Mouse (Mus musculus) intestine, postnatal 0 days (tissue): Measurements from ENCODE around the gene Ccl22. TPM values are rescaled to one million over a fixed set of nuclear protein-coding genes. Genes with fewer than 3 reads are reported as not detected.

Experiments
- ATAC-seq: fragments of 200-750 bp; cut with Nextera tagmentation; 2 replicates; pipeline ENCODE4 v1.8.0; 2017; ENCODE audit warnings: mild to moderate bottlenecking, moderate TSS enrichment, moderate library complexity
- H3K27ac ChIP-seq: fragments of 300-500 bp; sonication (generic); 2 replicates; pipeline ENCODE4 v1.5.1; 2014; ENCODE audit warnings: mild to moderate bottlenecking, low read depth, low read length, moderate library complexity
- H3K27me3 ChIP-seq: fragments of 300-500 bp; sonication (generic); replicated peaks from 2 replicates; pipeline ENCODE4 v1.6.1; 2014; ENCODE audit warnings: low read length, mixed read lengths; ENCODE audit not compliant: control insufficient read depth, insufficient read depth
- H3K36me3 ChIP-seq: fragments of 300-500 bp; sonication (generic); 2 replicates; pipeline ENCODE4 v1.6.1; 2014; ENCODE audit warnings: mild to moderate bottlenecking, moderate library complexity; ENCODE audit not compliant: control insufficient read depth, insufficient read depth
- H3K4me1 ChIP-seq: fragments of 300-500 bp; sonication (generic); replicated peaks from 2 replicates; pipeline ENCODE4 v1.6.1; 2014; ENCODE audit warnings: antibody characterized with exemption, low read length, mixed read lengths; ENCODE audit not compliant: control insufficient read depth, insufficient read depth
- H3K4me2 ChIP-seq: fragments of 300-500 bp; sonication (generic); replicated peaks from 2 replicates; pipeline ENCODE4 v1.6.1; 2014; ENCODE audit warnings: low read depth, mild to moderate bottlenecking, moderate library complexity
- H3K4me3 ChIP-seq: fragments of 300-500 bp; sonication (generic); 2 replicates; pipeline ENCODE4 v1.5.1; 2014; ENCODE audit warnings: low read depth, low read length
- H3K9ac ChIP-seq: fragments of 300-500 bp; sonication (generic); 2 replicates; pipeline ENCODE4 v1.6.1; 2014; ENCODE audit warnings: mild to moderate bottlenecking, low read depth, low read length
- H3K9me3 ChIP-seq: fragments of 300-500 bp; sonication (generic); 2 replicates; pipeline ENCODE4 v1.6.1; 2016; ENCODE audit warnings: mixed run types; ENCODE audit not compliant: control insufficient read depth
- CTCF ChIP-seq: sonication (generic); IDR thresholded peaks from 2 replicates; pipeline ENCODE4 v1.5.1; 2016; ENCODE audit warnings: low read depth, mild to moderate bottlenecking, control low read depth, antibody characterized with exemption, moderate library complexity
- WGBS: fragments of 180-500 bp; shearing (Covaris S2); extraction: QIAGEN DNeasy Blood & Tissue Kit; methylation state at CpG from one replicate; pipeline ENCODE4 v1.1.7; 2014; 5-methylcytosine and 5-hydroxymethylcytosine counted together
- polyA plus RNA-seq: library from polyadenylated mRNA; unstranded; fragments of >200 nt; fragmentation: Nextera tagmentation; extraction: Ambion mirVana; gene quantifications from 2 replicates; pipeline ENCODE4 v1.2.1, GENCODE M21; 2015

The Ccl22 gene
- polyA plus RNA-seq, 1 experiment from 2014 or later, result 0.05 TPM

DNA sequence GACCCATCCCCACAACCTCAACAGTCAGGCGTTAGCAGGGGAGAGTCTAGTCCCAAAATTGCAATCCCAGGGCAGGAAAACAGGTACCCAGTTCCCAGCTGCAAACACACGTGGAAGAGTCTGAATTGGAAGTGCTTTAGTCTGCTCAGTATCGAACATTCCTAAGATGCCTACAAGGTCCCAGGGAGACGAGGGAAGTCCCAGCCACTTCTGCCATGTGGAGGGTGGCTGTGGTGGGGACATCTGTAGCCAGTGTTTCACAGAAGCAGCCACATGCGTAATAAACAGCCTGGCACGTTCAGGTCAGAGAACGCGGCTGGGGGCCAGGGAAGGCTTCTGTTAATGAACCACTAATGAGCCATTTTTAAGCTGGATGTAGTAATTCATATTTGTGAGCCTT lies 35.1 kb upstream of the Ccl22 start:
- 55% methylated on average over 8 of the region's 8 CpGs for WGBS
- Histone ChIP-seq H3K9me3 (no peaks in the 10 kb centered on the region), H3K4me2 (no peak overlapping the region), H3K27me3 (no peaks in the 10 kb centered on the region), H3K27ac (no peak overlapping the region), H3K9ac (no peak overlapping the region), H3K4me1 (no peaks in the 10 kb centered on the region), H3K4me3 (no peak overlapping the region), H3K36me3 (no peaks in the 10 kb centered on the region)
- TF ChIP-seq CTCF, result no peak
- no peak for ATAC-seq

DNA sequence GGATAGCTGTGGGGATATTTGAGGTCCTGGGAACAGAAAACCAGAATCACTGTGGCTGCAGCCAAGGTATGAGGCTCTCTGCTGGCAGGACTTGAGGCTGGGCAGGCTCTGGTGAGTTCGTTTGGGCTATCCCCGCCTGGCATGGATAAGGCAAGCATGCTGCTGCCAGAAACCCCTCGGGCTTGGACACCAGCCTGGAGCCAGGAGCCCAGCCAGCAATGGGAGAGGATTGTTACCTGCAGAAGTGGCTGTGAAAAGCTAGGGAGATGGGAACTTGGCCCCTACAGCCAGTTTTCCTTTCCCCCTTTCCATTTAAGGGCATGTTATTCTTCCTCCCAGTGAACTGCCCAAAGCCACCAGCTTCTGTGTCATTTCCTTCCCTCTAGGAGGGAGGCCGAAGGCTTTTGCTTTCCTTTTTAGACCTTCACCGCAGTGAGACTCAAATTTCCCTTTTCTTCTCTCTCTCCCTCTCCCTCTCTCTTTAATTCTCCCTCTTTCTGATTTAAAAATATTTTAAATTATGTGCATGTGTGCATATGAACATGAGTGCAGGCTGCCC lies 34.2 kb upstream of the Ccl22 start:
- Histone ChIP-seq H3K27ac (no peak overlapping the region), H3K27me3 (no peaks in the 10 kb centered on the region), H3K4me2 (no peak overlapping the region), H3K4me3 (no peak overlapping the region), H3K9ac (no peak overlapping the region), H3K9me3 (no peaks in the 10 kb centered on the region), H3K4me1 (no peaks in the 10 kb centered on the region), H3K36me3 (no peaks in the 10 kb centered on the region)
- TF ChIP-seq CTCF, result no peak
- WGBS, result 57% methylated on average over 5 of the region's 5 CpGs
- no peak for ATAC-seq

DNA sequence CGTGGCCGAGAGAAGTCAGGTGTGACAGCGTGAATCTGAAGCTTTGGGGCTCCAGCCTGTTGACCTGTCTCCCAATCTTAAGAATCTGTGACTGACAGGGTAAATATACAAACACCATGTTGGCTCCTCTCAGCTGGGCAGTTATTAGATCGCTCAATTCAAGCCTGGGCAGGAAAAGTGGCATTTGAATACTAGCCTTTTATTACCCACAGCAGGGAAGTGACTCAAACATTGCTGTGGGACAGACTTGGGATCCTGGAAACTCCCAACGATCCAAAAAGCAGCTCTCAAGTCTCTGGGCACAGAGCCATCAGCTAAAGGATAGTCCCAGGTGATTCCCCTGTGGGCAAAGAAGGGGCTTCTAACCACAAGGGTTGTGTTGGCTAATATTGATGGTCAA lies 30.8 kb upstream of the Ccl22 start:
- H3K9ac ChIP-seq, result no peak overlapping the region
- H3K4me2 ChIP-seq, result no peak overlapping the region
- no peak overlapping the region for H3K4me3 ChIP-seq
- H3K4me1 ChIP-seq, result no peaks in the 10 kb centered on the region
- ATAC-seq, result no peak
- WGBS, result 41% methylated on average over 5 of the region's 5 CpGs
- H3K27me3 ChIP-seq, result no peaks in the 10 kb centered on the region
- H3K27ac ChIP-seq, result no peak overlapping the region
- H3K9me3 ChIP-seq, result no peaks in the 10 kb centered on the region
- TF ChIP-seq CTCF, result no peak
- no peaks in the 10 kb centered on the region for H3K36me3 ChIP-seq

DNA sequence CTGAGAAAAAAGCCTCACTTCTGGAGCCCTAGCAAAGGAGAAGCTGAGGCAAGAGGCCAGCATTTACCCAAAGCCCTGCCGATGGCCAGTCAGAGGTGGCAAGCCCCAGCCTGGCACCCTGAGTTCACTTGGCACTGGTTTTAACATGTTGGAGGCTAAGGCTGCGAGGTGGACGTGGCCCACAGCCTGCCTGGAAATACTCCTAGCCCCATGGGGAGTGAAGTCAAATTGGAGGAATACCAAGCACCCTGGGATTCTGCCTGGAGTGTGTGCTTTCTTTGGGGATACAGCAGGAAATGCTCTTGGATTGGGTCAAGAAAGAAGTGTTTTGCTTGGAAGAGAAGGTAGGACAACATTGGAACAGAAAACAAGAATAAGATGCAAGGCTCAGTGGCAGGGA lies 29.5 kb upstream of the Ccl22 start:
- no peaks in the 10 kb centered on the region for H3K9me3 ChIP-seq
- H3K4me2 ChIP-seq, result no peak overlapping the region
- H3K27me3 ChIP-seq, result no peaks in the 10 kb centered on the region
- H3K36me3 ChIP-seq, result no peaks in the 10 kb centered on the region
- no peaks in the 10 kb centered on the region for H3K4me1 ChIP-seq
- 85% methylated on average over 3 of the region's 3 CpGs for WGBS
- H3K9ac ChIP-seq, result no peak overlapping the region
- H3K27ac ChIP-seq, result no peak overlapping the region
- no peak for ATAC-seq
- H3K4me3 ChIP-seq, result no peak overlapping the region
- no peak for TF ChIP-seq CTCF

- H3K27me3 ChIP-seq, result no peaks in the 10 kb centered on the region
- H3K9ac ChIP-seq, result no peak overlapping the region
- H3K4me2 ChIP-seq, result no peak overlapping the region
- no peaks in the 10 kb centered on the region for H3K9me3 ChIP-seq
- H3K27ac ChIP-seq, result no peak overlapping the region
- ATAC-seq, result no peak
- H3K4me3 ChIP-seq, result no peak overlapping the region
- no peaks in the 10 kb centered on the region for H3K36me3 ChIP-seq
- TF ChIP-seq CTCF, result no peak
- 61% methylated on average over 1 of the region's 1 CpGs for WGBS
- H3K4me1 ChIP-seq, result no peaks in the 10 kb centered on the region
These were observed 28.5 kb upstream of the Ccl22 start for GRCm38 (mm10) chr8:94716841-94717240.

GRCm38 (mm10) chr8:94725998-94726397 lies 19.4 kb upstream of the Ccl22 start:
- Histone ChIP-seq H3K4me2 (no peak overlapping the region), H3K27ac (no peak overlapping the region), H3K9me3 (no peaks in the 10 kb centered on the region), H3K4me1 (no peaks in the 10 kb centered on the region), H3K4me3 (no peak overlapping the region), H3K9ac (no peak overlapping the region), H3K27me3 (no peaks in the 10 kb centered on the region), H3K36me3 (no peaks in the 10 kb centered on the region)
- TF ChIP-seq CTCF, result no peak
- 78% methylated on average over 5 of the region's 5 CpGs for WGBS
- ATAC-seq, result no peak

- ATAC-seq, result no peak
- H3K4me1 ChIP-seq, result no peaks in the 10 kb centered on the region
- no peak overlapping the region for H3K9ac ChIP-seq
- TF ChIP-seq CTCF, result no peak
- no peaks in the 10 kb centered on the region for H3K9me3 ChIP-seq
- H3K4me2 ChIP-seq, result no peak overlapping the region
- no peaks in the 10 kb centered on the region for H3K27me3 ChIP-seq
- WGBS, result 47% methylated on average over 4 of the region's 4 CpGs
- no peaks in the 10 kb centered on the region for H3K36me3 ChIP-seq
- no peak overlapping the region for H3K27ac ChIP-seq
- no peak overlapping the region for H3K4me3 ChIP-seq
These were observed 16.1 kb upstream of the Ccl22 start for GRCm38 (mm10) chr8:94729301-94729700.
